Mouse (Mus musculus) MEL (cell line): Measurements from ENCODE around the gene 4921517D22Rik.

Experiments
- CTCF ChIP-seq, 3 experiments: IDR thresholded peaks in 2 of 3; conservative IDR thresholded peaks in 1 of 3; 2 replicates each; pipeline ENCODE4 v1.5.1; 2011 to 2012; ENCODE audit warnings: low read length in 3 of 3, low read depth in 2 of 3, mild to moderate bottlenecking in 2 of 3, improper control_type of control experiment in 1 of 3, inconsistent platforms in 1 of 3, mixed read lengths in 1 of 3, moderate library complexity in 1 of 3; ENCODE audit not compliant: control insufficient read depth in 1 of 3, insufficient read depth in 1 of 3, poor library complexity in 1 of 3, severe bottlenecking in 1 of 3
- EP300 ChIP-seq, 2 experiments: IDR thresholded peaks; 2 replicates each; pipeline ENCODE4 v1.6.1; 2011; ENCODE audit warnings: improper control_type of control experiment in 2 of 2, low read length in 2 of 2, low read depth in 1 of 2, mild to moderate bottlenecking in 1 of 2
- GATA1 ChIP-seq: IDR thresholded peaks from 2 replicates; pipeline ENCODE4 v1.6.1; 2011; ENCODE audit warnings: low read depth, low read length, improper control_type of control experiment
- KAT2A ChIP-seq: conservative IDR thresholded peaks from 2 replicates; pipeline ENCODE4 v1.6.1; 2012; ENCODE audit warnings: low read depth, low read length, improper control_type of control experiment, inconsistent platforms
- MAZ ChIP-seq: IDR thresholded peaks from 2 replicates; pipeline ENCODE4 v1.6.1; 2012; ENCODE audit warnings: low read depth, mild to moderate bottlenecking, inconsistent platforms, low read length, improper control_type of control experiment
- MYC ChIP-seq: IDR thresholded peaks from 2 replicates; pipeline ENCODE4 v1.6.1; 2011; ENCODE audit warnings: low read depth, mild to moderate bottlenecking, low read length, improper control_type of control experiment, moderate library complexity
- POLR2A ChIP-seq, 2 experiments: IDR thresholded peaks; 2 replicates each; pipeline ENCODE4 v1.6.1; 2011 to 2012; ENCODE audit warnings: low read length in 2 of 2, mild to moderate bottlenecking in 2 of 2, control low read depth in 1 of 2, improper control_type of control experiment in 1 of 2, low read depth in 1 of 2, moderate library complexity in 1 of 2; ENCODE audit not compliant: control insufficient read depth in 1 of 2, insufficient read depth in 1 of 2, poor library complexity in 1 of 2
- SIN3A ChIP-seq: IDR thresholded peaks from 2 replicates; pipeline ENCODE4 v1.6.1; 2012; ENCODE audit warnings: low read length, improper control_type of control experiment, inconsistent platforms
- TAL1 ChIP-seq: IDR thresholded peaks from 2 replicates; pipeline ENCODE4 v1.6.1; 2012; ENCODE audit warnings: mild to moderate bottlenecking, inconsistent platforms, low read length, moderate library complexity, mixed read lengths
- ZMIZ1 ChIP-seq: IDR thresholded peaks from 2 replicates; pipeline ENCODE4 v1.6.1; 2012; ENCODE audit warnings: low read depth, mild to moderate bottlenecking, inconsistent platforms, low read length, improper control_type of control experiment, moderate library complexity

DNA sequence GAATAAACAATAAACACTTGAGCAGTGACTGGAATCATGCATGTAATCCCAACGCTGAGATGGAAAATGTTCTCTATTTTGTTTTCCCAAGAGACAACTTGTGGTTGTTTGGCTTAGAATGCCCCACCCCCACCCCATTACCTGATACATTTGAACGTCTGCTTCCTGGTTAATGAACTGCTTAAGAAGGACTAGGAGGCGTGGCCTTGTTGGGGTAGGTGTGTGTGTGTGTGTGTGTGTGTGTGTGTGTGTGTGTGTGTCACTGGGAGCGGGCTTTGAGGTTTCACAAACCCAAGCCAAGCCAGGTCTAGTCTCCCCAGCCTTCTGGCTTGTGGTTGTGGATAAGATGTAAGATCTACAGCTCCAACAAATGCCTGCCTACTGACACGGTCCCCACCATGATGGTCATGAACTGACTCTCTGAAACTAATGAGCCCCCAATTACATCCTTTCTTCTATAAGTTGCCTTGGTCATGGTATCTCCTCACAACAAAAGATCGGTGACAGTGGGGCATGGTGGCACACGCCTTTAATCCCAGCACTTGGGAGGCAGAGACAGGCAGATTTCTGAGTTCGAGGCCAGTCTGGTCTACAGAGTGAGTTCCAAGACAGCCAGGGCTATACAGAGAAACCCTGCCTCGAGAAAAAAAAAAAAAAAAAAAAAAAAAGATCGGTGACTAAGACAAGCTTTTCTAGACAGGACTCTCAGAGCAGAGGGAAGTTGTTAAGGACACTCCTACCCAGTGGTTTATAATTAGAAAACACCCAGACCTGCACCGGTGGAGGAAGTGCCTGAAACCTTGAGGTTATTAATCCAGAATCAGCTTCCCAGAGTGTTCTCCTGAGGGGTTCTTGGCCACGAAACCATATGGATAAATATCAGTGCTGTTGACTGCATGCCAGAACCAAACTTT, 17.3 kb downstream of the 4921517D22Rik start:
- TF ChIP-seq TAL1 (no peak), CTCF (IDR thresholded peaks at IDR 0.05 in 2 of 3, conservative IDR thresholded peaks at IDR 0.05 in 1 of 3; ENCODE audit: control insufficient read depth in 1 of 3, insufficient read depth in 1 of 3, low read depth in 2 of 3, low read length in 3 of 3, poor library complexity in 1 of 3, severe bottlenecking in 1 of 3) (no peak), POLR2A (IDR thresholded peaks at IDR 0.05; ENCODE audit: control insufficient read depth in 1 of 2, insufficient read depth in 1 of 2, low read depth in 1 of 2, low read length in 2 of 2, poor library complexity in 1 of 2) (no peak), GATA1 (no peak), ZMIZ1 (no peak), KAT2A (no peak), EP300 (IDR thresholded peaks at IDR 0.05; ENCODE audit: low read depth in 1 of 2, low read length in 2 of 2) (peak; percentile 16 to 26; a peak in 2 of 4 replicates), MAZ (no peak), MYC (0 out of 2 replicates have a peak, but pooled peaks have one; percentile 18), SIN3A (peak; percentile 67)
